Mouse (Mus musculus) CH12.LX (cell line): ENCODE measurements at regions not wholly inside any gene's neighbourhood (a gene's known extent, or its start where the extent isn't known, plus 50 kb on each side); places are given as distances from the start of the nearest gene placed in this dataset.

Experiments used
- DNase-seq: peaks from one replicate; pipeline ENCODE4 v3.0.0-alpha.2; 2013; ENCODE audit errors: extremely low read depth
- H3K27ac ChIP-seq: 2 replicates; pipeline ENCODE4 v1.5.1; 2012; ENCODE audit warnings: low read depth, mild to moderate bottlenecking, control low read depth, moderate library complexity; ENCODE audit not compliant: insufficient read depth
- H3K27me3 ChIP-seq: replicated peaks from 2 replicates; pipeline ENCODE3; 2012; ENCODE audit warnings: inconsistent platforms
- H3K36me3 ChIP-seq, 2 experiments: replicated peaks in 1 of 2; 2 replicates each; pipeline versions ENCODE3 to v1.6.1; 2012; ENCODE audit warnings: inconsistent platforms in 1 of 2, low read length in 1 of 2, mild to moderate bottlenecking in 1 of 2, mixed read lengths in 1 of 2, moderate library complexity in 1 of 2; ENCODE audit not compliant: control insufficient read depth in 1 of 2, insufficient read depth in 1 of 2
- H3K4me1 ChIP-seq, 2 experiments: 2 replicates each; pipeline ENCODE4 v1.6.1; 2012; ENCODE audit warnings: inconsistent platforms in 1 of 2, moderate library complexity in 1 of 2; ENCODE audit not compliant: insufficient read depth in 2 of 2, control insufficient read depth in 1 of 2
- H3K4me2 ChIP-seq: 2 replicates; pipeline ENCODE4 v1.6.1; 2012; ENCODE audit warnings: low read depth, mild to moderate bottlenecking, control low read depth; ENCODE audit not compliant: poor library complexity, insufficient read depth, severe bottlenecking
- H3K4me3 ChIP-seq, 3 experiments: fragments of 150-350 bp in 1 of 3; sonication (generic) in 1 of 3; replicated peaks in 1 of 3; 2 replicates each; pipeline versions ENCODE3 to v1.5.1; 2011 to 2012; ENCODE audit warnings: low read depth in 2 of 3, low read length in 2 of 3, mild to moderate bottlenecking in 2 of 3, moderate library complexity in 2 of 3, control low read depth in 1 of 3, improper control_type of control experiment in 1 of 3, inconsistent platforms in 1 of 3, mixed read lengths in 1 of 3; ENCODE audit not compliant: poor library complexity in 1 of 3
- H3K79me2 ChIP-seq: replicated peaks from 2 replicates; pipeline ENCODE4 v1.6.1; 2012; ENCODE audit warnings: mild to moderate bottlenecking, moderate library complexity; ENCODE audit not compliant: control insufficient read depth, poor library complexity, insufficient read depth, severe bottlenecking; ENCODE audit errors: extremely low read depth
- H3K9ac ChIP-seq: 2 replicates; pipeline ENCODE4 v1.6.1; 2012; ENCODE audit warnings: low read depth, mild to moderate bottlenecking, control low read depth, moderate library complexity; ENCODE audit not compliant: insufficient read depth
- H3K9me3 ChIP-seq: replicated peaks from 2 replicates; pipeline ENCODE3; 2012; ENCODE audit warnings: low read length, inconsistent platforms, mixed read lengths
- CTCF ChIP-seq, 2 experiments: IDR thresholded peaks in 1 of 2; conservative IDR thresholded peaks in 1 of 2; 2 replicates each; pipeline ENCODE4 v1.5.1; 2011 to 2012; ENCODE audit warnings: low read depth in 2 of 2, low read length in 2 of 2, improper control_type of control experiment in 1 of 2, inconsistent platforms in 1 of 2, mild to moderate bottlenecking in 1 of 2, moderate library complexity in 1 of 2
- E2F4 ChIP-seq: IDR thresholded peaks from 2 replicates; pipeline ENCODE4 v1.6.1; 2011; ENCODE audit warnings: low read depth, low read length, improper control_type of control experiment; ENCODE audit not compliant: insufficient replicate concordance
- HCFC1 ChIP-seq: IDR thresholded peaks from 2 replicates; pipeline ENCODE4 v1.6.1; 2012; ENCODE audit warnings: low read depth, mild to moderate bottlenecking, inconsistent platforms, low read length, improper control_type of control experiment
- MAX ChIP-seq: IDR thresholded peaks from 2 replicates; pipeline ENCODE4 v1.6.1; 2011; ENCODE audit warnings: low read length, improper control_type of control experiment
- NELFE ChIP-seq: IDR thresholded peaks from 2 replicates; pipeline ENCODE4 v1.6.1; 2011; ENCODE audit warnings: low read depth, low read length, improper control_type of control experiment
- RAD21 ChIP-seq: IDR thresholded peaks from 2 replicates; pipeline ENCODE4 v1.6.1; 2011; ENCODE audit warnings: low read depth, mild to moderate bottlenecking, low read length, improper control_type of control experiment, moderate library complexity
- SMC3 ChIP-seq: IDR thresholded peaks from 2 replicates; pipeline ENCODE4 v1.6.1; 2011; ENCODE audit warnings: low read depth, low read length, improper control_type of control experiment
- TBP ChIP-seq: conservative IDR thresholded peaks from 2 replicates; pipeline ENCODE4 v1.6.1; 2011; ENCODE audit warnings: low read depth, low read length, improper control_type of control experiment
- USF2 ChIP-seq: conservative IDR thresholded peaks from 2 replicates; pipeline ENCODE4 v1.6.1; 2011; ENCODE audit warnings: low read depth, low read length, improper control_type of control experiment
- dilution Hi-C: fragments of 300-500 bp; cut with MboI; formaldehyde crosslinking; loops from 2 replicates; pipeline ENCODE4 v1.14.3; 2020; ENCODE audit warnings: low sequenced_read_pairs; ENCODE audit not compliant: extremely low pct_unique_long_range_greater_than_20kb, extremely low pct_ligation_motif_present
- in situ Hi-C: fragments of 300-500 bp; cut with MboI; formaldehyde crosslinking; loops from 3 replicates; pipeline ENCODE4 v1.14.3; 2019; ENCODE audit warnings: low sequenced_read_pairs, low pct_ligation_motif_present, low pct_unique_long_range_greater_than_20kb, mixed read lengths

DNA sequence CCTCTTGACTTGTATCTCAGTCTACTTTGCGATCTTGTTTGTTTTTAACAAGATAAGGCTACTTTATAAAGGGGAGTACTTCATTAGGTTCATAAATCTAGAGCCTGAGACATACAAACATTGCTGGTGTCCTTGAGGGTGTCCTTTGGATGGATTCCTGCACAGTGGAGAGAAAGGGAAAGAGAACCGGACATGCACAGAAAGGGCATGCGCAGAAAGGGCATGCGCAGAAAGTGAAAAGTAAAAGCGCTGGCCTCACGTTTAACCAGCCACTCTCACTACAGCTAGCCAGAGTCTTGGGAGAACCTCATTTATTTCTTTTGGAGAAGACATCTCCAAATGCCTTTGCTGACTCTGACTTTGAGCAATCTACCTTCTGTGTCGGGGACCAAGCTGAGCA lies 125.5 kb downstream of the Dusp6 start:
- Histone ChIP-seq H3K4me3 (no peak overlapping the region), H3K36me3 (no peaks in the 10 kb centered on the region), H3K9ac (no peak overlapping the region), H3K4me2 (no peak overlapping the region), H3K79me2 (no peaks in the 10 kb centered on the region), H3K27ac (no peak overlapping the region), H3K9me3 (no peaks in the 10 kb centered on the region)
- in situ Hi-C loops, result no loop called here
- DNase-seq, result no peak
- TF ChIP-seq TBP, result no peak
- no peak for TF ChIP-seq SMC3
- TF ChIP-seq, all 38 proteins: peak for 0
- dilution Hi-C loops, result no loop called here
- H3K27me3 ChIP-seq, result no peaks in the 10 kb centered on the region
- peaks cover 3 to 14% of the 10 kb centered on the region in 2 experiments for H3K4me1 ChIP-seq

DNA sequence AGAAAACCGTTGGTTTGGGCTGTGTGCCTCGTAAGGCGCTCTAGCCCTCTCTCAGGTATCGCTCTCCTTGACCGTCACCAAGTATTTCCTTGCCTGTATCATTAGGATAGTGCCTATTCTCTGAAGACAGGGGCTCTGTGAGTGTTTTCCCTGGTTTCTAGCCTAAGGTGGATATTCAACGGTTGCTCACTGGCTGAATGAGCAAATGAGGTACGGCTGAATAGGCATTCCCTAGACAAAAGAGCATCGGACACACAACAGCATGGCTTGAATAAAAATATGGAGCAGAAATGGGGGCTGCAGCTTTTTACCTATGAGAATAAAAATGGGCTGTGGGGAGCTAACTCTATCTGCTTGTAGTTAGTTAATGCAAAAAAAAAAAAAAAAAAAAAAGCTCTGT lies 126.0 kb downstream of the Dusp6 start:
- Histone ChIP-seq H3K27me3 (no peaks in the 10 kb centered on the region), H3K9me3 (no peaks in the 10 kb centered on the region), H3K4me1 (peaks cover 3 to 18% of the 10 kb centered on the region in 2 experiments), H3K79me2 (no peaks in the 10 kb centered on the region), H3K4me3 (no peak overlapping the region), H3K4me2 (no peak overlapping the region), H3K27ac (no peak overlapping the region), H3K9ac (no peak overlapping the region), H3K36me3 (no peaks in the 10 kb centered on the region)
- in situ Hi-C loops (no loop called here), dilution Hi-C loops (no loop called here)
- TF ChIP-seq RAD21 (no peak), E2F4 (no peak), USF2 (no peak), MAX (no peak), NELFE (no peak), HCFC1 (no peak)
- DNase-seq, result no peak

DNA sequence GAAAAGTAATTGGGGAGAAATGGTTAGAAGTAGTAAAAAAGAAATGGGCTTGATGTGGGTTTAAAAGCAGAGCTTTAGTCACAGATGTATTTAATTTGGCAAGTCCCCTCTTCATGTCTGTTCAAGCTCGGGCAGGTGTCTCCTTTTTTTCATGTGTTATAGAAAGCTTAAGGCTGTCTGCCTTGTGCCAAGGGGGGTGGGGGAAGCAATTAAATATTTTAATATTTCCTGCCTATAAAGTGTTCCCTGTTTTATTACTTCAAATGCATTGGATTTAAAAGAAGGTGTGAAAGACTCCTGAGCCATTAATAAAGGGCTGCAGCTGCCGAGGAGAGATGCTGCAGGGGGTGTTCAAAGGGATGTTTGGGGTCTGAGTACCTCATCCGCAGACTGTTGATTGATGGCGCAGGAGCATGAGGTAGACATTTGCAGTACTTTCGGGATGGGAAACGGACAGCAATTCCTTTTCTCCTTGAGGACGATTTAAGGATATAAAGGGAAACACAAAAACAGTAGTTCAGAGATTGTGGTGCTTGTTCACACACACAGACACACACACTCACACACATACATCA lies 127.7 kb downstream of the Dusp6 start:
- dilution Hi-C loops, result no loop called here
- H3K36me3 ChIP-seq, result no peaks in the 10 kb centered on the region
- no peak overlapping the region for H3K4me2 ChIP-seq
- H3K79me2 ChIP-seq, result no peaks in the 10 kb centered on the region
- no peak overlapping the region for H3K27ac ChIP-seq
- H3K4me3 ChIP-seq, result no peak overlapping the region
- peaks cover 3 to 19% of the 10 kb centered on the region in 2 experiments for H3K4me1 ChIP-seq
- no peaks in the 10 kb centered on the region for H3K9me3 ChIP-seq
- in situ Hi-C loops, result no loop called here
- no peaks in the 10 kb centered on the region for H3K27me3 ChIP-seq
- TF ChIP-seq CTCF (conservative IDR thresholded peaks at IDR 0.05 in 1 of 2, IDR thresholded peaks at IDR 0.05 in 1 of 2; ENCODE audit: low read depth in 2 of 2, low read length in 2 of 2), result no peak
- no peak overlapping the region for H3K9ac ChIP-seq
- DNase-seq, result no peak
